Mouse (Mus musculus): Measurements from ENCODE around the gene Olig2.
"Not testable (repeated sequence)": the region's sequence is repeated elsewhere in the genome, so short reads cannot be mapped to it uniquely, and the experiment has no call there.

The Olig2 gene

DNA sequence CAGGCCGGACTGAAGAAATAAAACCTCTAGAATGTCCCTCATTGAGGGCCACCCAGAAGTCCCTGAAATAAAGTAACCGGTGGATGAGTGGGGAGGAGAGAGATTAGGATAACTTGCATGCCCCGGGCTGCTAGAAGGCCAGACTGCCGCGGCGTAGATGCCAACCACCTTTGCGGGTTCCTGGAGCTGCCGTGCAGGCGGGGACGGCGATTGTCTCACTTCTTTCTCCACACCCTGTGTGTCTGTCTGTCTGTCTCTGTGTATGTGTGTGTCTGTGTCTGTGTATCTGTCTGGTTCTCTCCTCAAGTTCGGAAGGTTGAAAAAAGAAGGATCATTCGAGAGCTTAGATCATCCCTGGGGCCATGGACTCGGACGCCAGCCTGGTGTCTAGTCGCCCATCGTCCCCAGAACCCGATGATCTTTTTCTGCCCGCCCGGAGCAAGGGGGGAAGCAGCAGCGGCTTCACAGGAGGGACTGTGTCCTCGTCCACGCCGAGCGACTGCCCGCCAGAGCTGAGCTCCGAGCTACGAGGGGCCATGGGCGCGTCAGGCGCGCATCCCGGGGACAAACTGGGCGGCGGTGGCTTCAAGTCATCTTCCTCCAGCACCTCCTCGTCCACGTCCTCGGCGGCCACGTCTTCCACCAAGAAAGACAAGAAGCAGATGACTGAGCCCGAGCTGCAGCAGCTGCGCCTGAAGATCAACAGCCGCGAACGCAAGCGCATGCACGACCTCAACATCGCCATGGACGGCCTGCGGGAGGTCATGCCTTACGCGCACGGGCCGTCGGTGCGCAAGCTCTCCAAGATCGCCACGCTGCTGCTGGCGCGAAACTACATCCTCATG lies 1.0 kb downstream of the Olig2 start:
- no peak for DNase-seq (ENCODE audit: extremely low read depth, low read depth, low spot score)

DNA sequence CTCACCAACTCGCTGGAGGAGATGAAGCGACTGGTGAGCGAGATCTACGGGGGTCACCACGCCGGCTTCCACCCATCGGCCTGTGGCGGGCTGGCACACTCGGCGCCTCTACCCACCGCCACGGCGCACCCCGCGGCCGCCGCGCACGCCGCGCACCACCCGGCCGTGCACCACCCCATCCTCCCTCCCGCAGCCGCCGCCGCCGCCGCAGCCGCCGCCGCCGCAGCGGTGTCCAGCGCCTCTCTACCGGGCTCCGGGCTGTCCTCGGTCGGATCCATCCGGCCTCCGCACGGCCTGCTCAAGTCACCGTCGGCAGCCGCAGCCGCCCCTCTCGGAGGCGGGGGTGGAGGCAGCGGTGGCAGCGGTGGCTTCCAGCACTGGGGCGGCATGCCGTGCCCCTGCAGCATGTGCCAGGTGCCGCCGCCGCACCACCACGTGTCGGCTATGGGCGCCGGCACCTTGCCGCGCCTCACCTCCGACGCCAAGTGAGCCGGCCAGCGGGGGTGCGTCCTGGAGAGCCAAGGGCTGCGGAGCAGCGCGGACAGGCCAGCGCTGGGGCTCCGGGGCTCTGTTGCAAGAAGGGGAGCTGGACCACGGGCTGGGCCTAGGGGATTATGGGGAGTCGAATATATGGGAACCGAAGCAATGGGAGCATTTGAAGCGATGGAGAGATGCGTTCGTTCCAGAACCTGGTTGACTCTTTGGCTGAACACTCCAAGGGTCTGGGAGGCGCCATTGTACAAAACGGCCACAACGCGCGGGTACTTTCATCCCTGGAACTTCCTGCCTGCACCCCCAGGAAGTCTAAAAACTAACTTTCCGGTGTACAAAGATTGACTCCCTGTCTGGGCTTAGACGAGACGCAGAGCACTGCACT lies 1.9 kb downstream of the Olig2 start:
- no peak for DNase-seq (ENCODE audit: extremely low read depth, low read depth, low spot score)

DNA sequence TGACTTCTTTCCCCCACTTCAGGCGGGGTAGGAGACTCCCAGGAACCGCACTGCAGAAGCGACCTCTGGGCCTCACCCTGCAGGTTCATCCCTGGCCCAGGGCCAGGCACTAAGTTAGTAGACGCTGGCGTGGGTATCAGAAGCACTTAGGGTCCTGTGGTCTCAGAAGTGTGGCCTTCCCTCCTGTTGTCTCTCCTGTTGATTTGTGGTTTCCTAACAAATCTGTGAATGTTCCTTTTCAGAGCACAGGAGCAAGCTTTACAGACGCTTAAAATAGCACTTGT lies 2.4 kb downstream of the Olig2 start:
- no peak for DNase-seq (ENCODE audit: extremely low read depth, low read depth, low spot score)

DNA sequence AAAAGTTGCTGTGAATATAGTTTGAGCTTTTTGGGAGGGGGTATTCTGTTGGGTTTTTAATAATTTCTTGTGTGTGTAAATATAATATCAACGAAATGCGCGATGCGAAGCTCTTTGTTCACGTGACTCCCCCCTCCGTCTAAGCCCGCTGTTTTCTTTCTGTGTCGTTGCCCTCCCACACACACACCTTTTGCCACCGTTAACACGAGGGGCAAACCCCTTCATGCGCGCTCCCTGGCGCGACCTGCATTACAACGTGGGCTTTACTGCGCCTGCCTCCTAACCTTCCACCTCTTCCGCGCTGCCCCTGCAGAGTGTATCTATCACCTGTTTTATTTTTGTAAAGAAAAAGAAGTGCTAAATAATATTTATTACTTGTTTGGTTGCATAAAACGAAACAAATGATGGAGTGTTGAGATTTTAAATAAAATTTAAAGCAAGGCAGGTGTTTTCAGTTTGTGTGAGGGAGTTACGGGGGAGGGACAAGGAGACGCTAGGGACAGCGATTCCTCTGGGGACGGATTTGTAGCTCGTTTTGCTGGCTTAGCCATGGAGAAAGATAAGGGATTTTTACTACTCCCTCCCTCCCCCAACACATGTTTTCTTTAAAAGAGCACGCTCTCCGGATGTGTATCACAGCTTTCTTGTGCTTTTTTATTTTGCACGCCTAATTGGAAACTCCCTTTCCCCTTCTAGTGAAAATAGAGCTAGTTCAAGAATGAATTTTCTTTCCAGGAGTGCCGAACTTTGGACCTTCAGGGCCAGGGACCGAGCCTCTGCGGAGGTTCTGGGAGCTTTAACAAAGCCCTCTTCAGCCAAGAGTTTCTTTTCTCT lies 3.2 kb downstream of the Olig2 start:
- DNase-seq (ENCODE audit: extremely low read depth, low read depth, low spot score), result no peak

DNA sequence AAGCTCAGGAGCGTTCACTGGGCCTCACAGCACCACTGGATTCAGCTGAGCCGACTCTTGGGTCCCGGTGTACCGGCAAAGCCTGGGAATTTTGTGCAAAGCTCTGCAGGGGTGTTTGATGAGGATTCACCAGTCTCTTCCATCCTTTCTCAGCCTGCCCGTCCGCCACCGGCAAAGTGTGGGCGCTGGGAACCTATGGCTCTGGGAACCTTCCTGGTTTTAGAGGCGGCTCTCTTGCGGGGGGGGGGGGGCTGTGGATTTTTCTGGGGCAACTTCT lies 3.8 kb downstream of the Olig2 start:
- DNase-seq (ENCODE audit: extremely low read depth, low read depth, low spot score), result no peak

DNA sequence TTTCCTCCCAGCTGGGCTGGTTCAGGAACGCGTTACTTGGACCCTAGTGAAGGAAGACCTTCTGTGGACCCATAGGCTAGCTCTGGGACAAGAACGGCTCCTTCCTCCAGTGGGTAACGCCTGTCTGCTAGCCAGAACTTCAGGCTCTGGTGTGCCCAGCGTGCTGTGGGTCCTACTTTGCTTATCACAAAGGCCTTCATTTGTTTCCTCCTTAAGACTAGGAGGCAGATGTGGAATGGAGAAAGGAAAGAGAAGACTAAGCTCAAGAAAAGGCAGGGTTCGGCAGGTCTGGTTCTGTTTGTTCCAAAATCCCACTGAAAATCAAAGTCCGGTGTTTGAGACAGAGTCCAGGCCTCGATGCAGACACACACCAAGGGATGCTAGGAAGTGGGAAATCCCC lies 4.4 kb downstream of the Olig2 start:
- DNase-seq (ENCODE audit: extremely low read depth, low read depth, low spot score), result no peak

DNA sequence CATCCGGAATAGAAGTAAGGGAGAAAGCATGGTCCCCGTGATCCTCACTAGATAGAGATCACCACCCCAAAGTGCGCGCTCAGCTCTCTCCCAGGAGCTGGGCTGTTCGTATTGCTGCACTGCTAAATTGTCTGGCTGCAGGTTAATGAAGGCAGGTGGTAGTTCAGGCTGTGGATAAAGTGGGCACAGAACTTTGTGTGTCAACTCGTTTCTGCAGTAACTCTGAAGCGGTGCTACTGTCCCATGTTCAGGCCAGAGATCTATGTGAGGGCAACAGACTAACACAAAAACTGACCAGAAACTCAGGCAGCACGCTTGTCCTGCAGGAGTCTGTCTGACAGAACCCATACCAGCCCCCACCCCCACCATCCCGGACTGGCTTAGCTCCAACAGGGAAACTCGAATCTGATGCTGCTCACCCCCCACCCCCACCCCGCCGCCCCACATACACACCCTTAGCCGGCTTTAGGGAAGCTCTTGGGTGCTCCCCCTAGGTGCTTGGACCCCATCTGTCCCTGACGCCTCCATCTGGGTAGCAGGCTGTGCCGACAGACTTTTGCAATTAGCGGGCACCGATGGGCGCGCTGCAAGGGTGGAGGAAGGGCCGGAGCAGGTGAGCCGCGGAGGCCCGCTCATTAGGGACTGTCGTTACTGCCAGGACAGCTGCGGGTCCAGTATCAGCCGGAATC lies 6.7 kb downstream of the Olig2 start:
- no peak for DNase-seq (ENCODE audit: extremely low read depth, low read depth, low spot score)

DNA sequence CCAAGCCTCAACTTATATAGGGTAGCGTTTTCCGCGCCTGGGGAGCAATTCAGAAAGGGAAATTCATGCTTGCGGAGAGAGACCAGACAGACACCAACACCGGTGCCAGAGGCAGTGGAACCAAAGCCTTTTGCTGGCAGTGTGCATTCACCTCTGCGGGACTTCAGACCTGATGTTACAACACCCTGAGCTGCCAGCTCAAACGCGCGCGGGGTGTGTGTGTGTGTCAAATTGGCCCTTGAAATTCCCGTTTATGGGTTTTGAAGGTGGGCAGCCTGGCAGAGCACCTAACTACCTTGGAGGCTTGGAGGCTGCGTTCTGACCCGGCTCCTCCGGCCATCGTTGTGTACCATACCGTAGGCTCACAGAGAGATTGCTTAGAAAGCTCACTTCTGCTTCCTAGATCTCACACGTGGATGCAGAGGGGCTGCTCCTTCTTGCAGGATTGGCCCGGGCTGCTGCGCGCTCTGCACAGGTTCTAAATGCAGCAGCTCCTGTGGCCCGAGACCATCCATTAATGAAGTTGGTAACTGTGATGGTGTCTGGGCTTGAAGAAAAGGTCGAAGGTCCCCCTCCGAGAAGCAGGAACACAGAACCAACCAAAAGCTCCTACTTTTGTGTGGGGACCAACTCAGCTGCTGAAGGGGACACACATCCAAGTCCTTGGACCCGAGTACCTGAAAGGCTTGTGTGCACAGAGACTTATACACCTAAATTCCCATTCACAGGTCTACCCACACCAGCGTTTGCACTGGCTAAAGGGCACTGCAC lies 7.4 kb downstream of the Olig2 start:
- DNase-seq (ENCODE audit: extremely low read depth, low read depth, low spot score), result no peak

DNA sequence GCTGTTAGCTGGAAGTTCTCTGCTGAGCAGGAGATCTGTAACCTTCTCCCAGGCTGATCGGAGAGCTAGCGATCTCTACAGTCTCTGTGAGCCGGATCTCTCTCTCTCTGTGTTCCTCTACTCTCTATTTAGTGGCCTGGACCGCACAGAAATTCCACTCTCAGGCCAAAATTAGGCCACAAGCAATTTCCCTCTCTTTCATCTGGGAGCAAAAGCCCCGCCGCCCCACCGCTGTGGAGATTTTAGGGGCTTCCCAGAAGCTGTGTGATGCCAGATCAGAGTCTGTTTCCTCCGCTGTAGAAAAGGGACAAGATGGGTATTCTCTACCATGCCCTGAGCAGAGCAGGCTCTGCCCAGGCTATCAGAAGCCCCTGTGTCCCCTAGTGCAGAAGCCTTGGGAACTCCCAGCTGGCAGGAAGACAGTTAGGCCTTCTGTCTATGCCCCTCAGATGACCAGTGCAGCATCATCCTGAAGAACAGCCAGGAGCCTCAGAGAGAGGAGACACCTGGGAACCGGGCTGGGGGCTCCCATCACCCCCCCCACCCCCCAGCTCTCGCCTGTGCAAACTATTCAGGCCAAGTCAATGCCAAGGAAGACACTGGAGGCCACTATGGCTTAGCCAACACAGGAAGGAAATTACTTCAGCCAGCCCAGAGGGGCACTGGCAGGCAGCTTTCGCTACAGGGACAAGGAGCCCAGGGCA lies 8.1 kb downstream of the Olig2 start:
- no peak for DNase-seq (ENCODE audit: extremely low read depth, low read depth, low spot score)

DNA sequence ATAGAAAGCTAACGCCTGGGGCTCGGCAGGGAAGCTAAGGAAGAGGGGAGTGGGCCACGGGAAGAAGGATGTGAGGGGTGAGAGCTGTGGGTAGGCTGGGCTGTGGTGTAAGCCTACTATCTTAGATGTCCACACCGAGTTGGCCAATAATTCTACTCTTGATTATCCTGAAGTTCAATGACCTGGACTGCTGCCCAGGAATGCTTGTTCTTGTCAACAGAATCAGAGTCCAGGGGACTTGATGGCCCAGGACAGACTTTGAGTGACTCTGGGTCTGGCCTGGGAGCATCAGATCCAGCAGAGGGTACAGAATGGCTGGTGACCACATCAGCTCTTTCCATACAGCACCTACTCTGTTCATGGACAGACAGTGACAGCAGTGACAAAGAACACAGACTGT lies 13.8 kb downstream of the Olig2 start:
- DNase-seq (ENCODE audit: extremely low read depth, low read depth, low spot score), result no peak

DNA sequence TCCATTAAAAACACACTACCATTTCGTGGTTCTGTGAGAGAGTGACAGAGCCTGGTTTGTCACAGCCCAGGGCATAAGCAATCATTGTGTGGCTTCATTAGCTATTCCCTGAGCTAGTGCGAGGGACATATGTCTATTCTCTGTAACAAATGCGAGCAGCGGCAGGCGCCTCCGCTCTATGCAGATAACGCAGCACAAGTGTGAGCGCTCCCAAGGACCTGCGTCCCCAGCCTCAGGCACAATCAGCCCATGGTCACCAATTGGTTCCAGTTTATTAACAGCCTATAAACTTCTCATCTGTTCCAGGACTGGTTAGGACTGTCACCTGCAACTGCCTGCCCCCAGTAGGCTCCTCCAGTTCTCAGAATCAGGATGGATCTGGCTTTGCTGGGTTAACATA lies 21.0 kb downstream of the Olig2 start:
- DNase-seq (ENCODE audit: extremely low read depth, low read depth, low spot score), result no peak

DNA sequence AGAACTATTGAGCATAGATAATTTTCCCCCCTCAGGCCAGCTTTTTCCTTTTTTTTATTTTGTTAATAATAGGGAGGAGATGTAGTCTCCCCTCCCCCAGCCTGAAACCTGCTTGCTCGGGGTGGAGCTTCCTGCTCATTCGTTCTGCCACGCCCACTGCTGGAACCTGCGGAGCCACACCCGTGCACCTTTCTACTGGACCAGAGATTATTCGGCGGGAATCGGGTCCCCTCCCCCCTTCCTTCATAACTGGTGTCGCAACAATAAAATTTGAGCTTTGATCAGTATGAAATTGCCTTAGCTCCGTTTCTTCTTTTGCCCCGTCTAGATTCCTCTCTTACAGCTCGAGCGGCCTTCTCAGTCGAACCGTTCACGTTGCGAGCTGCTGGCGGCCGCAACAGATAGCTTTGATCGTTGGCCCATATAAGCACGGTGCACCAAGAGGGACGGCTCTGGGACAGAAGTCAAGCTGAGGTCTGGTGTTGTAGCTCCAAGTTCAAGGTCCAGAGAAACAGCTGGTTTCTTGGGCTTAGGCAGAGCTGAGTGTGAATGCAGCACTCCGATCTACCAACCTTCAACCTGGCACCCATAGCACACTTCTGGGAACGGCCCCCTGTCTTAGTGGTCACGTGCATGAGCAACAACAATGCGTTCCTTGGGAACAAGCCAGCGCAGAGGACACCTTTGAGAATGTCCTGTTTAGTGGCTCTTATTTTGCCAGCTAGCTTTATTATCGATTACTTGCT lies 30.3 kb downstream of the Olig2 start:
- DNase-seq (ENCODE audit: extremely low read depth, low read depth, low spot score), result not testable (repeated sequence)

DNA sequence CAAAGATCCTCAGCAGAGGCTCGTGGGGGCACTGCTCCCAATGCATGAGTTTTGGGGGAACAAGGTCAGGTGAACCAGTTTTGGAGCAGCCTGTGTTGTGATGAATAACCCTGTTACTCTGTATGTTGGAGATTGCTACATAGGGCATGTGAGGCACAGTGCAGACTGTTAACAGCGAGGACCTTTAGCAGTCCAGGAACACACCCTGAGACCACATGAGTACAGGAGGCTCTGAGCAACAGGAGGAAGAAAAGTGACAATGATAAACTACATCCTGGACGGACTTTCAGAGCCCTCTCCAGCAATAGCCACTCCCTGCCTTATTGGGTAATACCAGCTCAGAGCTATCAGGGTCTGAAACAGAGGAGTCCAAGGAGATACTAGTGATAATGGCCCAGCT lies 33.7 kb downstream of the Olig2 start:
- DNase-seq (ENCODE audit: extremely low read depth, low read depth, low spot score), result no peak

DNA sequence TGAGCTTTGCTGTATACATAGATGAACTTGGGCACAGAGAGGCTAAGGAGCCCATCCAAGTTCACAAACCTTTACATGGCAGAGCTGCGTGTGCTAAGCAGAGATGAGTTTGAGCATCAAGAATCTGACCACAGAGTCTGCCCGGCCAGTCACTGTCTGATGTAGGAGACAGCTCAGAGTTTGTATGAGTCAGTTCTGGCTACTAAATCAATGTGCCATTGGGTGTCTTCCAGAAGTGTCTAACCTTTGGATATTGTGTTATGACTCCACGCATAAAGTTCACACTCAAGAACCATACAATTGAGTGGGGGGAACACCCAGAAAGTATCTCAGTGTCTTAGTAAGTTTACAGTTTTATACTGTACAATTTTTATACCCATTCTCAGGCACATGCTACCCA lies 35.6 kb downstream of the Olig2 start:
- DNase-seq (ENCODE audit: extremely low read depth, low read depth, low spot score), result no peak

DNA sequence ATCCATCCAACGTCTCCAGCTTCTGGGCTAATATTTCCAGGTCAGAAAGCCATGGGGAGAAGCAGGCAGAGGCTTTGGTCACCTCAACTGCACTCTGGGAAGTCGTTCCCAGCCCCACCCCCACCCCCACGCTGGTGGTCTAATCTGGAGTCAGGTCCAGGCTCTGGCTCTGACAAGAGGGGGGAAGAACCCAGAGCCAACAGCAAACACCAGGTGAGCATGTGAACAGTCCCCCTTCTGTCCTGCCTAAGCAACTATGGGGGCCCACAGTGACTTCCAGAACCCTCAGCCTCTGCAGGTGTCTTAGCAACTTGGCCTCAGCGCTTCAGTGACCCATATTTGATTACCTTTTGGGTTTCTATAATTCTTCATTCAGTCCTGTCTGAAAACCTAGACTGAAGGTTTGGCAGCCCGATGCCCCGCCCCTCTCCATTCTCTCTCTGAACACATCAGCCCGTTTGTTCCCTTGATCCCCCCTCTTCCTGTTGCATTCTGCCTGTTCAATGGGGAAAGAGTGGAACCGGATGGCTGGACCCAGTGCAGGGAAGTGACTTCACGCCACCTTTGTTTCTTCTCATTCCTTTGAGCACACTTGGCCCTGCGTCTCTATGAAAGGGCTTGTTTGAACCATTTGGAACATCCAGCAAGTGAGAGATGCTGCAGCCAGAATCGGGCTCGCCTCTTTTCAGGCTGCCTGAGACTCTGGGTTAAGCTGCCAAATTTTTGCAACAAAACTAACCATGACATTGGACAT lies 37.4 kb downstream of the Olig2 start:
- DNase-seq (ENCODE audit: extremely low read depth, low read depth, low spot score), result no peak

DNA sequence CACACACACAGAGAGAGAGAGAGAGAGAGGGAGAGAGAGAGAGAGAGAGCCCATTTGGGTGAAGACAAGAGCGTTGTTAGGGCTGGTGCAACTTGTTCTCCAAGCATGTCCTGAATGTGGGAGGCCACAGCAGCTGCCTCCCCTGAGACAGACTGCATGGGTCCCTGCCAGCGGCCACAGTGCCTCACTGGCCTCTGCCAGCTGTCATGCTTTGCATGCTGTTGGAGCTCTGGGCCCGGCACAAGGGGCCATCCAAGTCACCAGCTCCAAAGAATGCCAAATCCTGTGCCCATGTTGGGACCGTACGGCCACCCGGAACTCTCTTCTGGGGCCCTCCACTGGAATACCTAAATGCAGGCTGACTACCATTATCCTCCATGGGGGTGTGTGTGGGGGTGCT lies 40.7 kb downstream of the Olig2 start:
- DNase-seq (ENCODE audit: extremely low read depth, low read depth, low spot score), result no peak

DNA sequence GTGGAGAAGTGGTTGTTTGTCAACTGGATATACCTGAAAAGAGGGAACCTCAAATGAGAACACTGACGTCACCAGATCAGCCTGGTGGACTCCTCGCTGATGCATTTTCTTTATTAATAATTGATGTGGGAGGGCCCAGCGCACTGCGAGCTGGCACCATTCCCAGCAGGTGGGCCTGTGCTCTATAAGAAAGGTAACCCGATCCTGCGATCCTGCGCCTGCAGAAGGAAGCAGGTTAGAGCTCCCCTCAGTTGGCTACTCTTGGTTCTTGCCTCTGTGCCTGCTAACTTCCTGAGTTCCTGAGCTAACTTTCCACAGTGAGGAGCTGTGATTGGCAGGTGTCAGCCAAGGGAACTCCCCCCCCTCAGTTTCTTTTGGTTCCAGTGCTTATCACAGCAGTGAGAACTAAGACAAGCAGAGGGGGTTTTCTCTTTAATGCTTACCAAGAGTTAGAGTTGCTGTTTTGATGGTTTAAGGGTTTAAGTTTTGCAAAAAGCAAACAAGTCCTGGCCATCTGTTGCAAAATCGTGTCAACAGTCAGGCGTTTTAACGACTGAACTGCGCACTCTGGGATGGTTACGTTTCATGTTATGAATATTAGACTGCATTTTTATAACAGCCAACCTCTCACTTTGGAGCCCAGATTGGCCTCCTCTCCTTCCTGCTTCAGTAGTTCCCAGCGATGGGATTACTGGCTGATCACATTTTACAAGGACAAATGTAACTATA lies 43.6 kb downstream of the Olig2 start:
- DNase-seq (ENCODE audit: extremely low read depth, low read depth, low spot score), result no peak

Data from fat pad, adult 2 months (tissue).